Mouse (Mus musculus) lung, postnatal 0 days (tissue): ENCODE results near the gene Cabp2. TPM values are rescaled to one million over a fixed set of nuclear protein-coding genes. Genes with fewer than 3 reads are reported as not detected.
A peak's percentile ranks its signal among the peaks of the same experiment; 100 is the strongest.

Experiments
- ATAC-seq: fragments of 200-750 bp; cut with Nextera tagmentation; 2 replicates; pipeline ENCODE4 v1.8.0; 2017; ENCODE audit warnings: moderate library complexity
- DNase-seq: peaks from one replicate; pipeline ENCODE4 v3.0.0-alpha.2; 2016; ENCODE audit warnings: low spot score
- H3K27ac ChIP-seq: fragments of 300-500 bp; sonication (generic); 2 replicates; pipeline ENCODE4 v1.5.1; 2014; ENCODE audit warnings: antibody characterized with exemption, mild to moderate bottlenecking, low read length, mixed read lengths
- H3K27me3 ChIP-seq: fragments of 300-500 bp; sonication (generic); replicated peaks from 2 replicates; pipeline ENCODE4 v1.6.1; 2014; ENCODE audit warnings: low read length, mixed read lengths; ENCODE audit not compliant: insufficient read depth
- H3K36me3 ChIP-seq: fragments of 300-500 bp; sonication (generic); 2 replicates; pipeline ENCODE4 v1.6.1; 2014; ENCODE audit warnings: low read length, mixed read lengths; ENCODE audit not compliant: insufficient read depth
- H3K4me1 ChIP-seq: fragments of 300-500 bp; sonication (generic); 2 replicates; pipeline ENCODE4 v1.6.1; 2014; ENCODE audit warnings: antibody characterized with exemption, low read depth, low read length, mixed read lengths; ENCODE audit not compliant: insufficient read depth
- H3K4me2 ChIP-seq: fragments of 300-500 bp; sonication (generic); replicated peaks from 2 replicates; pipeline ENCODE4 v1.6.1; 2014; ENCODE audit warnings: low read depth, mild to moderate bottlenecking, low read length, moderate library complexity, mixed read lengths
- H3K4me3 ChIP-seq: fragments of 300-500 bp; sonication (generic); 2 replicates; pipeline ENCODE4 v1.5.1; 2014; ENCODE audit warnings: low read depth, low read length
- H3K9ac ChIP-seq: fragments of 300-500 bp; sonication (generic); replicated peaks from 2 replicates; pipeline ENCODE4 v1.6.1; 2014; ENCODE audit warnings: low read depth, mild to moderate bottlenecking
- H3K9me3 ChIP-seq: fragments of 300-500 bp; sonication (generic); 2 replicates; pipeline ENCODE4 v1.6.1; 2016; ENCODE audit warnings: low read length, mixed read lengths
- CTCF ChIP-seq: IDR thresholded peaks from 2 replicates; pipeline ENCODE4 v1.5.1; 2016; ENCODE audit warnings: antibody characterized with exemption, mild to moderate bottlenecking
- EP300 ChIP-seq: IDR thresholded peaks from 2 replicates; pipeline ENCODE4 v1.6.1; 2016; ENCODE audit warnings: antibody characterized with exemption, mild to moderate bottlenecking, control low read depth
- WGBS: fragments of 180-500 bp; shearing (Covaris S2); extraction: QIAGEN DNeasy Blood & Tissue Kit; methylation state at CpG from one replicate; pipeline ENCODE4 v1.1.7; 2014; 5-methylcytosine and 5-hydroxymethylcytosine counted together
- polyA plus RNA-seq: library from polyadenylated mRNA; unstranded; fragments of >200 nt; fragmentation: Nextera tagmentation; extraction: Ambion mirVana; gene quantifications from 2 replicates; pipeline ENCODE4 v1.2.1, GENCODE M21; 2015

Cabp2 gene
- polyA plus RNA-seq, 1 experiment from 2014 or later: not detected

- H3K27ac ChIP-seq: no peak overlapping the region
- 0 out of 2 replicates have a peak, but pooled peaks cover 2% of the 10 kb centered on the region for H3K4me1 ChIP-seq
- no peak overlapping the region for H3K4me2 ChIP-seq
- WGBS: 86% methylated on average over 10 of the region's 10 CpGs
- ATAC-seq (no peak), DNase-seq (no peak)
- no peak overlapping the region for H3K4me3 ChIP-seq
- H3K9ac ChIP-seq: no peak overlapping the region
- H3K27me3 ChIP-seq: no peaks in the 10 kb centered on the region
- no peaks in the 10 kb centered on the region for H3K9me3 ChIP-seq
- TF ChIP-seq EP300 (no peak), CTCF (no peak)
- peaks cover 20% of the 10 kb centered on the region; the same call in 1 of the 2 replicates for H3K36me3 ChIP-seq
These were observed 33.2 kb downstream of the Cabp2 start for GRCm38 (mm10) chr19:4114551-4114950.

DNA sequence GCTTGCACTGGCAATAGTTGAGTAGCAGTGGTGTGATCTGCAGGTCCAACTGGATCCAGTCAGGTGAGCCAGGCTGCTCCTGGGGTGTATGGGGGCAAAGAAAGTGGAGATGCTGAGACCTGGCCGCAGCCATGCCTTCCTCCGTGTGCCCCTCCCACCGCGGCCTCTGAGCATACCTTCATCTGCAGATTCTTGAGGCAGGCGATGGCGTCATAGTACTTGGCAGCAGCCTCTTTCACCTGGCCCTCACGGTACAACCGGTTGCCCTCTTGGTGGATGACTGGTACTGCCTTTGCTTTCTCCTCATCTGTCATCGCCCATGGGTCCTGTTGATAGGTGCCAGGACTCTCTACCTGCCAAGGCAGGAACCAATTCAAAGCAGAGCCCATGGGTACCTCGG, 33.8 kb downstream of the Cabp2 start:
- ATAC-seq: no peak
- H3K4me3 ChIP-seq: no peak overlapping the region
- H3K4me2 ChIP-seq: no peak overlapping the region
- no peak overlapping the region for H3K27ac ChIP-seq
- TF ChIP-seq CTCF (no peak), EP300 (no peak)
- H3K36me3 ChIP-seq: peaks cover 20% of the 10 kb centered on the region; the same call in 1 of the 2 replicates
- H3K9ac ChIP-seq: no peak overlapping the region
- no peak for DNase-seq
- H3K27me3 ChIP-seq: no peaks in the 10 kb centered on the region
- 0 out of 2 replicates have a peak, but pooled peaks cover 2% of the 10 kb centered on the region for H3K4me1 ChIP-seq
- 93% methylated on average over 10 of the region's 10 CpGs for WGBS
- no peaks in the 10 kb centered on the region for H3K9me3 ChIP-seq

- DNase-seq (no peak), ATAC-seq (no peak)
- WGBS: 86% methylated on average over 11 of the region's 11 CpGs
- peaks cover 20% of the 10 kb centered on the region; the same call in 1 of the 2 replicates for H3K36me3 ChIP-seq
- TF ChIP-seq CTCF: no peak
- no peak for TF ChIP-seq EP300
- H3K9ac ChIP-seq: no peak overlapping the region
- no peaks in the 10 kb centered on the region for H3K9me3 ChIP-seq
- H3K4me1 ChIP-seq: peaks cover 7% of the 10 kb centered on the region; the same call in 1 of the 2 replicates
- no peak overlapping the region for H3K4me3 ChIP-seq
- no peaks in the 10 kb centered on the region for H3K27me3 ChIP-seq
- H3K4me2 ChIP-seq: no peak overlapping the region
- H3K27ac ChIP-seq: no peak overlapping the region
These were observed 34.4 kb downstream of the Cabp2 start for GRCm38 (mm10) chr19:4115816-4116215.

GRCm38 (mm10) chr19:4117006-4117405, 35.6 kb downstream of the Cabp2 start:
- Histone ChIP-seq H3K36me3 (peaks cover 16% of the 10 kb centered on the region; the same call in 1 of the 2 replicates), H3K4me3 (no peak overlapping the region), H3K27ac (no peak overlapping the region), H3K4me1 (peaks cover 7% of the 10 kb centered on the region; the same call in 1 of the 2 replicates), H3K9me3 (no peaks in the 10 kb centered on the region), H3K9ac (no peak overlapping the region), H3K27me3 (no peaks in the 10 kb centered on the region), H3K4me2 (no peak overlapping the region)
- DNase-seq (no peak), ATAC-seq (no peak)
- 96% methylated on average over 7 of the region's 7 CpGs for WGBS
- TF ChIP-seq EP300 (no peak), CTCF (no peak)

DNA sequence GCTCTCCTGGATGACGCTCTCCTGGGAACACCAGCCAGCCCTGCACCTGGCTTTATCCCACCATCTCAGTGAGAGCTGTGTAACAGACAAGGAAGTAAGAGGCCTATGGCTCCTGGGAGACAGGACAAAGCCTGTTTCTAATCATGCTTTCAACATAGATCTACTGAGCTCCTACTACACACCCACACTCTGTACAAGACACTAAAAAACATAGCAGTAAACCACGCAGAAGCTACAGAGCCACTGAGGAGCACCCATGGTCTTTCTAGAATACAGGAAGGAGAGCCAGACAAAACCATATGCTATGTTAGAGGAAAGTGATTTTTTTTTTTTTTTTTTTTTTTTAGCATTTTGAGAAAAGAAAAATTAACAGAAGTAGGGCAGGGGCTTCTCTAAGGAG, 37.0 kb downstream of the Cabp2 start:
- H3K9ac ChIP-seq: no peak overlapping the region
- peaks cover 6% of the 10 kb centered on the region; the same call in 1 of the 2 replicates for H3K4me1 ChIP-seq
- no peak for DNase-seq
- no peak overlapping the region for H3K27ac ChIP-seq
- peaks cover 15% of the 10 kb centered on the region; the same call in 1 of the 2 replicates for H3K36me3 ChIP-seq
- no peak overlapping the region for H3K4me2 ChIP-seq
- no peaks in the 10 kb centered on the region for H3K9me3 ChIP-seq
- no peak overlapping the region for H3K4me3 ChIP-seq
- no peak for ATAC-seq
- no peaks in the 10 kb centered on the region for H3K27me3 ChIP-seq
- no peak for TF ChIP-seq EP300
- TF ChIP-seq CTCF: no peak
- 92% methylated on average over 2 of the region's 2 CpGs for WGBS

DNA sequence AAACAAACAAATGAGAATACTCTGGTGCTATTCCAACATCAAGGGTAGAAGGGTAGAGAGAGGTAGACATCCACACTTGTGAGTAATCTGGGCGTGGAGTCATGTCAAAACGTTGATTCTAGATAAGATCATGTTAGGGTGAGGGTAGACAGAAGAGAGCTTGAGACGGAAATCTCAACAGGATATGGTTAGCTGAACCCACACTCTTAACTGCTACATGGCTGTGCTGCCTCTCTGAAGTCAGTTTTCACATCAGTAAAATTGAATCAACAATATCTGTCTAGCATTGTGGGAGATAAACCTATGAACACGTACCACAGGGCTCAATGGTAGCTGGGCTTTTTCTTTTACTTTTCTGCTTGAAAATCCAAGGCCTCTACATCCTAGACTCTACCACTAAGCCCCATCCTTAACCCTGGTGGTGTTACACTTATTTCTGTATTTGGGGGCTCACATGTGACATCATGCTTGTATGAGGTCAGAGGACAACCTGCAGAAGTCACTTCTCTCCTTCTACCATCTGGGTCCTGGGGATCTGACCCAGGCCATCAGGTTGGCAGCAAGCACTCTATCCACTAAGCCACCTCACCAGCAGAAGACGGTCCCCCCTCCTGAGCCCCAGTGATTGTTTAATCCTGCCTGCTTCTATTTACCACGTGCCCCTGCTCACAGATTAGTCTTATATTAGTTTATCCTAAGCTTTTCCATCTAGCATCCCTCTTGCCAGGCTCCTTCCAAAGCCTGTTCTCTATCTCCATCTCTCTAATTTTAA, 38.5 kb downstream of the Cabp2 start:
- 70% methylated on average over 6 of the region's 6 CpGs for WGBS
- Histone ChIP-seq H3K9ac (0 out of 2 replicates have a peak overlapping the region, but pooled peaks have one; percentile 5), H3K27me3 (no peaks in the 10 kb centered on the region), H3K27ac (no peak overlapping the region), H3K4me2 (no peak overlapping the region), H3K4me1 (peaks cover 5% of the 10 kb centered on the region; the same call in 1 of the 2 replicates), H3K36me3 (peaks cover 6% of the 10 kb centered on the region; the same call in 1 of the 2 replicates), H3K9me3 (no peaks in the 10 kb centered on the region), H3K4me3 (no peak overlapping the region)
- DNase-seq (no peak), ATAC-seq (no peak)
- no peak for TF ChIP-seq CTCF
- TF ChIP-seq EP300: no peak
